Mouse (Mus musculus) gastrocnemius, postnatal 4 days (tissue): ENCODE results near the gene Gnl2. TPM values are rescaled to one million over a fixed set of nuclear protein-coding genes. Genes with fewer than 3 reads are reported as not detected.

ENCODE experiments used
- DNase-seq, 2 experiments: peaks; one replicate each; pipeline ENCODE4 v3.0.0; 2021 to 2022; ENCODE audit warnings: low spot score in 2 of 2, mixed read lengths in 2 of 2
- long read RNA-seq, 2 experiments: library from polyadenylated mRNA; stranded (forward); transcript quantifications; one replicate each; pipeline ENCODE4 v2.0.0; 2021
- total RNA-seq, 2 experiments: library from RNA; stranded (reverse); gene quantifications; 2 replicates each; pipeline ENCODE4 v1.2.3; 2021

Gnl2 gene
- 10 to 100 TPM; 45.4 to 58.1 TPM for total RNA-seq
- long read RNA-seq, experiment 1, transcript Gnl2-201 (16 exons, 2,366 nt): major isoform, 74 of 92 reads
- long read RNA-seq, experiment 1, partial matches to known transcripts: 5 of 92 reads
- long read RNA-seq, experiment 1, other reads (novel, unspliced or antisense): 13 of 92 reads
- long read RNA-seq, experiment 2, transcript Gnl2-201 (16 exons, 2,366 nt): major isoform, 63 of 79 reads
- long read RNA-seq, experiment 2, partial matches to known transcripts: 6 of 79 reads
- long read RNA-seq, experiment 2, other reads (novel, unspliced or antisense): 10 of 79 reads

DNA sequence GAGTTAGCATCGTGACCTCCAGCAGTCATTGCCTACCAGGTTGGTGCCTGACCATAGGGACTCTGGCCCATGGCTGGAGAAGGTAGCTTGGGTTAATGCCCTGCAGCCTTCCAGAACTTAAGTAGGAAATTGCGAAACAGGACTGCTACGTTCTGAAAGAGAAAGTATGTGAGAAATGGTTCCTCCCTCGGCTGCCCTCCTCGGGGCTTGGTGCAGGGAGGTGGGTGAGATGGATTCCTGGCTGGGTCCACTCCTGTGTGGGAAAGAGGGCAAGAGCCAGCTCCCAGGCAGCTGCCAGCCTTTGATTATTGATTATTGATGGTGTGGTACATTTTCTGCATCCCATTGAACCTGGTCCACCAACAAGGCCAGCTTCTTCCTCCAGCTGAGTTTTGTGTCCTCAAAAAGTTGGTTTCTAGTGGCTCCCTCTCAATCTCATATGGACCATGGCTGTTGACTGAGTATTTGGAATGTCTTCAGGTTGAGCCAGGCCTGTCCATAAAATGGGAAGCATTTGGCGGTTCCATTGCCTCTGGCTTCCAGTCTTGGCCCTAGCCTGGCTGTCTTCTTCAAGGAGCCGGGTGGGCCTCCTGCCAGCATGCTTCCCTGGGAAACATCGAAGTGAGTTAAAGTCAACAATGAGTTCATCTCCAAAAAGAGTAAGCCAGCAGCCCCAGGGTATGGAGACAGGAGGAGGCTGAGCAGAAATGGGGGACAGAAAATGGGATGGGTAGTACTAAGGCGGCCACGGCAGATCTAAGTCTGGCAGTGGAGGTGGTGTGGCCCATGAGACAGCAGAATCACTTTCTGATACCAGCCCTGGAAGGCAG, at the start of gene Gnl2:
Gene Gnl2, plus strand, starts transcription at position 780 of the 830 bp plus-strand sequence.
- DNase-seq: peak in 1 of 2 experiments; percentile 32

DNA sequence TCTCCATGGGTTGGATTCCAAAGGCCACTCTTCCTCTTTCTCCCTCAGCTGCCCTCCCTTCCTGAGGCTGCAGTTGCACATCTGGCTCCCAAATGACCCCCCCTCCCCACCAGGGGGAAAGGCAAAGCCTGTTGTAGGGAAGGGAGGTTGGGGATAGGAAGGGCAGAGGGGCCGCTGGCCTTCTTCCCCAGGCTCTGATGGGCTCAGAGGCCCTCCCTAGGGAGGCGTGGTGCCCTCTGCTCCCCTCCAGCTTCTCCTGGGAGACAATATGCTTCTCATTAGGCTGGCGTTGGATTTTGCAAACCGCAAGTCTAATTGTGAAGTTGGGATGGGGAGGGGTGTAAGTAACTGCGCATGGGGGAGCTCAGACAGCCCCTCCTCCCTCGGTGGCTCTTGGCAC, 47.7 kb upstream of the Gnl2 start:
- DNase-seq: no peak

DNA sequence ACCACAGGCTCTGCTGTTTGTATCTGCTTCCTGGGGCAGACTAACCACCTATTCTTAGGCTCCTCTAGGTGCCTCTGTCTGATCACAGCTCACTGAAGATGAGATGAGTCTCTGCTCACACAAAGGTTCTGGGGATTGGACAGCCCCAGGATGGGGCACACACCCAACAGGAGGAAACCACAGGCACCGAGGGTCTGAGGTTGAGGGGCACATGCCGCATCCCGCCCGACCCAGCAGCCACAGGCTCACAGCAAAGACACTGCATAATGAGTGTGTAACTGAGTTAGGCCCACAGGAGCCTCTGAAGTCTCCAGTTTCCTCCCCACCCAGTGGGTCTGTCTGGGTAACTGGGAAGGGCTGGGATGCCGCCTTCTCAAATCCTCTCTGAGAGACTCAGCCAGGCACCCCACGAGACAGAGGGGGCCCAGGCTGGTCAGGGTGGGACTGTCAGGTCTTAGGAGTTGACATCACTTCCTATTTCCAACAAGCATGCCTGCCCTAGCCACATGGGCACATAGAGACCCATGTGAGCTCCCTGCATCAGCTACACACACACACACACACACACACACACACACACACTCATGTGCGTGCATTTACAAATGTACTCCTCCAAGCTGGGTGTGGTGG, 47.1 kb upstream of the Gnl2 start:
- no peak for DNase-seq

DNA sequence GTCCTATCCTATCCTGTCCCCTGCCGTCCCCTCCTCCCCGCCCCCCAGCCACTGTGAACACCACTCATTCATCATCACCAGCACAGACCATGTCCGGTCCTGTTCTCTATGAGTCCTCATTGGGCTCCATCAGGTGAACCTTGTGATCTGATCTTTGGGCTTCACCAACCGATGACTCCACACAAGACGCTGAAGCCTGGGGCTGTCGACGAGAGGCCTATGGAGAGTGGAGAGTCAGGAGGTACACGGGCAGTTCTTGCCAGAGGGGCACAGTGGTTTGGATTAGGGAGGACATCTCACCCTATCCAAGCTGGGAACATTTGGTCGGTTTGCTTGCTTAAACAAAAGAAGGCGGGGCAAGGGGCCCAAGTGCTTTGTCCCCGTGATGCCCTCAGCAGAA, 46.2 kb upstream of the Gnl2 start:
- no peak for DNase-seq

DNA sequence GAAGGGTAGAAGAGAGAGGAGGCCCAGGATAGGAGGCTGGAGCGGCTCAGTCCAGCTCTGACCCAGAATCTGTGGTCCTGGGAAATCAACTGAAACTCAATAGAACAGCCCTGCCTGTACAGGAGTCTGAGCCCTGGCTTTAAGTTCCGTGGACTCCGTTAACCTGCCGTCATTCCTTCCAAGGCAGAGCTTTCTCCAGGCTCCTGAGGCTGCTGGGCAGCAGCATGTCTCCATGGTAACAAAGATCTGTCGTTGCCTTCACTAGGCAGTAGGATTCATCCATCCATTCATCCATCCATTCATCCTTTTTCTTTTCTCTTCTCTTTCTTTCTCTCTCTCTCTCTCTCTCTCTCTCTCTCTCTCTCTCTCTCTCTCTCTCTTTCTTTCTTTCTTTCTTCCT, 45.7 kb upstream of the Gnl2 start:
- DNase-seq: no peak

DNA sequence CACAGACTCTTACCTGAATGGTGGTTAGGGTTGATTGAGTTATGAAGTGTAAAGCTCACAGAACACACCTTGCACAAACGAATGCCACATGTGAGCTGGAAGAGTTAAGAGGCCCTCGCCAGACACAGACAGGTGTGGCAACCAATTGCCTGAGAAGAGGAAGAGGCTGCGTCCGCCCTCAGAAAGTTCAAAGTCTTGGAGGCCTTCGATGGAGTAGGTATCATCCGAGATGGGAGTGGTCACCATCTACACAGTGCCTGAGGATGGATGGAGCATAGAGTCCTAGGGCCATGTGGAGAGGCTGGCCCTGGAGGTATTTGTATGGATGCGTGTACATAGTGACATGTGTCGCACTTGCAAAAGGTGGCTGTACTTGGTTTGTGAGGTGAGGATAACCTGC, 45.3 kb upstream of the Gnl2 start:
- DNase-seq: no peak

DNA sequence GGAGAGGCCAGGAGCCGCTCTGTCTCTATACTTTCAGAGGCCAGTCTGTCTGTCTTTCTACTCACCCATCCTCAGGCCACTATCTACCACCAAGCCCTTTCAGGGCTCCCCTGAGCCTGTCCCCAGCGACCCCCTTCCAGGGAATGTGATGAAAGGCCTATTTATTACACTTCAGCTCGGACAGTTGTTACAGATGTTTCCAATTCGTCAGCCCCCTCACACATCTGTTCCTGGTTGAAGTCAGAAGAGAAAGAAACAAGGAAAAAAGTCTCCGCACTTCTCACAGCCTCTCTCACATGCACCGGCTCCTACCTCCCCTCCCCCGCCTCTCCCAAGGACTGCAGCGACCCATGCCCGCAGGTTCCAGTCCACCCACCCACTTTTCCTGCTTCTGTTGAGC, 44.1 kb upstream of the Gnl2 start:
- DNase-seq: no peak

DNA sequence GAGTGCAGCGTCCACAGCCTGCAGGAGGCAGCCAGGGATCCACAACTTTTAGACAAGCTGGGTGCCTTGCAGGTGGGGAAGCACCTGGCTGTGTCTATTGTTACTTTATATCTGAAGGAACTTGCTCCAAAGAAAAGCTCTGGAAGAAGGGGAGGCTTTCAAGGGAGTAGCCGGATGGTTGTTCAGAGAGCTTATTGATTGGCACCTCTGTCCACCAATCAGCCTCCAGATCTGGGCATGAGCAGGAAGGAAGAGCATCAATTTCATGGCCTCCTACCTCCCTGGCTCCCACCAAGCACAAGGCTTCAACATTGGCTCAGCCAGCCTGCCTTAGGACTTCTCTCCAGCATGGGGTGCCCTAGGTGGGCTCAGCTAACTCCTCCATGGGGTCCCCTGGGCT, 43.1 kb upstream of the Gnl2 start:
- no peak for DNase-seq

DNA sequence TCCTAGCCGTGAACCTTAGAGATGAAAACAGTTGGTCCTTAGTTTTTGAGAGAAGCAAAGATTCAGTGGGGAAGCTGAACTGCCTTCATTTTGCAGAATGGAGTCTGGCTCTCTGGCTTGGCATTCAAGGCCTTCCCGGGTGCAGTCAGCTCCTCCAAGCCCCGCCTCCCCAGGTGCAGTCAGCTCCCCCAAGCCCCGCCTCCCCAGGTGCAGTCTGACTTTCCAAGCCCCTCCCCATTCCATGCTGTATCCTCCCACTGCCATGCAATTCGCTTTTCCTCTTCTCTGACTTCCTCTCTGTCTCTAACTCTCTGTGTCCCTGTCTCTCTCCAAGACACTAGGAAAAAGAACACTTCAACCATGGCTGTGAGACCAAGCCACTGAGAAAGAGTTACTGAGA, 38.2 kb upstream of the Gnl2 start:
- no peak for DNase-seq

DNA sequence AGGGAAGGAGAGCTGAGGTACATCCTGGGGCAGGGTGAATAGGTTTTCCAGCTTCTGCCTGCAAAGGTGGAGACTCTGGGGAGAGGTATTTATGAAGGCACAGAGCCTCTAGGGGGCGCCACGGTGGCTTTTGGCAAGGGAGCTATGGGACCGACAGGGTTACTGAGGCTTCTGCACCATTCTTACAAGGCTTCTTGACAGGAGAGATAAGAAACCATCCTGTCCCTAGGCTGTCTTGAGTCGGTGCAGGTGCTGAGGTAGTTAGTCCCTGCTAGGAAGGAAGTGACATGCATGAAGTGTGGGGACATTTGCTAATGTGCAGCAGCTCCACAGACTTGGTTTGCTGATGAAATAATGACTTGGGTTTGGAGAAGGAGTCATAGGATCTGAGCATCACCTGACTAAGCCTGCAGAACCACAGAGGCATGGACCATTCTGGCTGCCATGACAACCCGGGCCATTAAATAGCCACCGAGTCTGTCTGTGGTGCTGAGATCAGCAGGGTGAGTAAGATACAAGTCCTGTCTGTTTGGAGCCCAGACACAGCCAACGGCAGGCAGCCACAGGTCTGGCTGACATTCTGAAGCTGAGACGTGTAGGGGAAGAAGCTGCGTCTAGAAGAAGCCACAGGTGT, 32.4 kb upstream of the Gnl2 start:
- DNase-seq: no peak

DNA sequence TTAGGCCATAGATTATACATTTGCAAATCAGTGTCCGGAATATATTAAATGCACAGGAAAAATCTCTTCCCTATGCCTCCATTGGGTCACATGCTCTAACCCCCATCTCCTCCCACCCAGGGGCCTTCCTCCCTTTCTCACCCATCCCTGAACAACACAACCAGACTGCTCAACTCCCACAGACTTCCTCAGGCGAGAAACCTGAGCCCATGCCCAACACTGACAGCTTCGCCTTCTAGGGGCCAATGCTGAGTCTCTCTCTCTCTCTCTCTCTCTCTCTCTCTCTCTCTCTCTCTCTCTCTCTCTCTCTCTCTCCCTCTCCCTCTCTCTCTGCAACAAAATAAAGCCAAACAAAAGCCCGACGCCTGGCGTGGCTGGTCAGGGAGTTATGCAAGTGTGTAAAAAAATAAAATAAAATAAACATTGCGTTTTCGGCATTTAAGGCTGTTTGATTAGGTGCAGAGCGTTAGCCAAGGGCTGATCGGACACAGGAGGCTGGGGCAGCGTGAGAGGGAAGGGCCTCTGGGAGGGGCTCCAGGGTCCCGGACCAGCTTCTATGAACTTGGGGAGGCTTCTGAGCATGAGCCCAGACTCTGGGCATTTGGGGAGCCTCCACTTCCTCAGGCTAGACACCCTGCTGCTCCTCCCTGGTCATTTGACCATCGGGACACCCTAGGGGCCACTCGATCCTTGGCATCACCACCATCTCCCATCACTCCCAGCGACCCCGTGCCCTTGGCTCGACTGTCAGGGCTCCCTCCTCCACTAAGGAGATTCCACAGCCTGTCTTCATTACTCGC, 31.3 kb upstream of the Gnl2 start:
- no peak for DNase-seq

DNA sequence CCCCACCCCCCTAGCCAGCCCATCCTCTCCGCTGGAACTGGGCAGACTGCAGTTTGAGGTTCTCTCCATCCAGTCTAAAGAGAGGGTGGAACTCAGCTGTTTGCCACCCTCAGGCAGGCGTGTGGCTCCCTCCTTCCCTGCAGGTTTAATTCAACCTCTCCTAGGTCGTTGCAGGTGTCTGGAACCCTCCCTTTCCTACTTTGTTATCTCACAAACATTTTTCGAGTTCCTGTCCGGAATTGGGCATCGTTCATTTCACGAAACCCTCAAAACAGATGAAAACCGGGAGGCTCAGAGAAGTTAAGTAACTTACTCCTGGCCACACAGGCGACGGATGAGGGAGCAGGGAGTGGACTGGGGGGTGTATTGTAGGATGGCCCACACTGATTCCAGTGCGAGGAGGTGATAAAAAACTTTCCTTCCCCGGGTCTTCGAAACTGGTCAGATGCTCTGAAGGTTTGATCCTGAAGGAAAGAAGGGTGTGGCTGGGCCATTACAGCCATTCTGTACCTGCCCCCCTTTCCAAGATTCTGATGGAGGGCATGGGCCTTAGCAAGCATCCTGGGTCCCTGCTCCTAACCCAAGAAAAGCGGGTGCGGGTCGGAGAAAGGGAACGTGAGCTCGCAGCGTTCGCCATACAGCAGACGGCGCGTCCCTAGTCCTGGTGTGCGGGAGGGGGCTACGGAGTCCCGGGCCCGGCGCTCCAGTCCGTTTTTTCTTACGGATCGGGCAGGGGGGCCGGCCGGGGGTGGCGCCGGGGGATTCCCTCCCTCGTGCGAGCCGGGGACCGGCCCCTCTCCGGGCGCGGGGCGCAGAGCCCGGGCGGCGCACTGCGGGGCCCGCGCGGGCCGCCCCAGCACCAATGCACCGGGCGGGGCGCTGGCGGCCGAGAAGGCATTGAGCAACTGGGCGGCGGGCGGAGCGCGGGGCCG, 30.4 kb upstream of the Gnl2 start, which contains the start of gene Rspo1:
Gene Rspo1, plus strand, starts transcription at position 760 of the 932 bp plus-strand sequence.
- DNase-seq: no peak

DNA sequence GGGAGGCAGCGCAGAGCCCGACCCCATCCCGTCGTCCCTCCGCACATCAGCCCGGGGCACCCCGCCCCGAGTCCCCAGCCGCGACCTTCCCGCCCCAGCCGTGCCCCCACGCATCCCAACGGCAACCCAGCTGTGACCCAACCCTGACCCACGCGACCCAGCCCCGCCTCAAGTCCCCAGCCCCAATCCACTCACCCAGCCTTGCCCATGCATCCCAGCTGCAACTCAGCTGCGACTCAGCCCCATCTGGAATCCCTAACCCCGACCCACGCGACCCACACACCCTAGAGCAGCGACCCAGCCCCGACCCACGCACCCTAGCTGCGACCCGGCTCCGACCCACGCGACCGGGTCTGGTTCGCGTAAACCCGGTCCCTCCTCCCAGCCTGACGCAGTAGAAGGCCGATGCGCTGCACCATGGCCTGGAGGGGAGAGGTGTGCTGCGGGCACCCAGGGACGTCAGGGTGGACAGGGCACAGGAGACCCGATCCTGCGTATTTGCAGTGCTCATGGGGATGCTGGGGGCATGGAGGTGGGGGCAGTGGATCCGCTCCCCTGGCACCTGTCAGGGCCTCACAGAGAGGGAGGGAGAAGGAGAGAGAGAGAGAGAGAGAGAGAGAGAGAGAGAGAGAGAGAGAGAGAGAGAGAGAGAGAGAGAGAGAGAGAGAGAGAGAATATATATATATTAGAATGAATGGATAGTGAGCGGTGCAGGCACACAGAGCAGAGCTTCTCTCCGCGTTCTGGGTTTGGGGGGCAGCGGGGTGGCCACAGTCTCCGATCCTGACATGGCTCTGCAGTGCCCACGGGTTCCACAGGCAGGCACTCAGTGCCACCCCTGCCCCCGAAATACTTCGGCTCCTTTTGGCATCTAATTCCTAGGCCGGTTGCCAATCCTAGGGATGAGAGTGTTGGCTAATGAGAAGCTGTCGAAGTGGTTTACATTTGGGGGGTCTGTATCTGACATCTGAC, 29.4 kb upstream of the Gnl2 start:
- no peak for DNase-seq

DNA sequence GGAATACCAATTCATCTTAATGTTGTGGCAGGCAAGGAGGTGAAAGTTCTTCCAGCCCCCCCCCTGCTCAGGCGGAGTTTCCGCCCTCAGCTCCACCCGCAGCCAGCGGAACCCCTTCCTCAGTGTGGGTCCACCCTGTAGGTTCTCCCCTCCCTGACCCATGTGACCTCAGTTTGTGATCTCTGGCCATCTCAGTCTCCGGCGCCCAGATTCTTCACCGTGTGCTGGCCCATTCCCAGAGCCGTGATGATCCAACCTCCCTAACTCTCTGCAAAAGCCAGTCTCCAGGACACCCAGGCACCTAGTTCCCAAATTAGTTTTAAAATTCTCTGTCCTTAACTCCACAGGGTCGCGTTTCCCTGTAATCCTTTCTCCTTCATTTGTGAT, 28.7 kb upstream of the Gnl2 start:
- no peak for DNase-seq

DNA sequence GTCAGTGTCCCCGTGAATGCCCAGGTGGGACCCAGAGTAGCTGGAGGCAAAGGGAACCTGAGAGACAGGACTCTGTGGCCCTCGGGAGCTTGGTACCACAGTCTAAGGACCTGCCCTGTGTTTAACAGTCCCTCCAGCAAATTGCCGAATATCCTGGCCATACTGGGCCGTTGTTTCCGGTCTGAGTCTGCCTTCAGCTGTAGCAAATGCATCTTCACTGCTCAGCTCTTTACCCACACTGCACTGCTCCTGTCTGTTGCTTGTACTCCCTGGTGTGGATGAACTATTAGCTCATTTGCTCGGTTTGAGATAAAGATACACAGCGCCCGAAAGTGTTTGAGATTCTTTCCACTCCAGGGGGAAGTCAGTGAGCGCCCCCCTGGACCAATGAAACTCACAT, 28.0 kb upstream of the Gnl2 start:
- no peak for DNase-seq

DNA sequence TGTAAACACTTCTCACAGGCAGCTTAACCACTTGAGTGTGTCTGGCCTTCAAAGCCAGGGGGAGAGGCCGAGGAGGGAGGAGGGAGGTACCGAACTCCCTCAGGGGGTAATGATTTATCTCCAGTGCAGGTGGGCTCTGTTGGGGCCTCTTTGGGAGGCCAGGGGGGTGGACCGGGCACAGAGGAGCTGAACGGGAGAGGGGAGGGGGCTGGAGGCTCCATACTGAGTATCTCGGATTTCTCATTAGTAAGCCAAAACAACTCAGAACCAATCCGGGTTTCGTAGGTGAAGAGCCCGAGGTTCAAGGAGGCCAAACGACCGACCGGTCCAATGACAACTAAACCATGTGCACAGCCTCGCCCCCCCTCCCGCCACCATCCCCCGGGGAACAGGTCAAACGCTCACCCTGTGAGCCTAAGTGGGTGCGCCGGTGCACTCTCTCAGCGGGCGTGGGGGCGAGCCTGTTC, 26.6 kb upstream of the Gnl2 start:
- no peak for DNase-seq

DNA sequence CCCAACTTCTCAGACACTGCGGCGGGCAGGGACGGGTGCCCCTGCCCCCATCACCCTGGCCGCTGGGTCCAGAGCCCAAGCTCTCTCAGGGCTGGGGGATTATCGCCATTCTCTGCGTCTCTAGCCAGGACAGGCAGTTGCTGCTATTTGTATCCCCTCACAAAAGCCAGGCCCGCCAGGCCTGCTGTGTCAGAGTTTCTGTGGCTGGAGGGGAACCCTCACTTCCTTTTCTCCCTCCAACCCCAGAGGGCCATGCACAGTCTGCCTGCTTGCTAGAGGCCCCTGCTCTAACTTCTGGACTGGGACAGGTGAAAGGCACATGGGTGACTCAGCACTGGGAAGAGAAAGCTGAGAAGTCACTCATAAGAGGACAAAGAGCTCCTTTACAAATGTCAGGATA, 26.1 kb upstream of the Gnl2 start:
- DNase-seq: no peak

DNA sequence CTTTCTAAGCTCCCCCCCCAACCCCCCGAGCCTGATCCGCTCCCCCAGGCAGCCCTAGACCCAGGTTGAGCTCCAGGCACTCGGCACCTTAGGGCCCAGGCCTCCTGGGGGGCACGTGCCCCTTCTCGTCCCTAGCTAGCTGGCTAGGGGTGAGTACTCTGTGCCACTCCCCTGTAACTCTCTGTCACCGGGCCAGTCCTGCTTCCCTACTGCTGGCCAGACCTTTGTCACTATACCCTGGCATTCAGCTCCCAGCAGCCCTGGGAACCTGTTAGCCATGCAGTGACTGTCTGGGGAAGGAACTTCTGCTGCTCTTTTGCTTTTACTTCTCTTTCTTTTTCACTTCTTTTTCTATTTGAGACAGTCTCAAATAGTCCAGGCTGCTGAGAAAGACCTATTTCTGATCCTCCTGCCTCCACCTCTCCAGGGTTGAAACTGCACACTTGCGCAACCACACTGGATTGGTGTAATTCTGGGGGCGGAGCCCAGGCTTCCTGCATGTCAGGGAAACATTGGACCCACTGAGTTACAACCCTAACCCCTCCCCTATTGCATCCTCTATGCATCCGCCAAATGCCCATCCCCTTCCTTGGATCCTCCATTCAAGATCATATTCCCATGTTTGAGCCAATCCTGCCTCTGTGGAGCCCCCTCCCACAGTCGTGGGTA, 18.8 kb upstream of the Gnl2 start:
- no peak for DNase-seq
